Mouse (Mus musculus) NIH3T3 (cell line): ENCODE data around the gene Gm45844.
A peak's percentile ranks its signal among the peaks of the same experiment; 100 is the strongest.
"Not testable (repeated sequence)": the region's sequence is repeated elsewhere in the genome, so short reads cannot be mapped to it uniquely, and the experiment has no call there.

Source experiments
- DNase-seq: peaks from one replicate; pipeline ENCODE4 v3.0.0-alpha.2; 2012; ENCODE audit warnings: low read depth

Gene Gm45844

DNA sequence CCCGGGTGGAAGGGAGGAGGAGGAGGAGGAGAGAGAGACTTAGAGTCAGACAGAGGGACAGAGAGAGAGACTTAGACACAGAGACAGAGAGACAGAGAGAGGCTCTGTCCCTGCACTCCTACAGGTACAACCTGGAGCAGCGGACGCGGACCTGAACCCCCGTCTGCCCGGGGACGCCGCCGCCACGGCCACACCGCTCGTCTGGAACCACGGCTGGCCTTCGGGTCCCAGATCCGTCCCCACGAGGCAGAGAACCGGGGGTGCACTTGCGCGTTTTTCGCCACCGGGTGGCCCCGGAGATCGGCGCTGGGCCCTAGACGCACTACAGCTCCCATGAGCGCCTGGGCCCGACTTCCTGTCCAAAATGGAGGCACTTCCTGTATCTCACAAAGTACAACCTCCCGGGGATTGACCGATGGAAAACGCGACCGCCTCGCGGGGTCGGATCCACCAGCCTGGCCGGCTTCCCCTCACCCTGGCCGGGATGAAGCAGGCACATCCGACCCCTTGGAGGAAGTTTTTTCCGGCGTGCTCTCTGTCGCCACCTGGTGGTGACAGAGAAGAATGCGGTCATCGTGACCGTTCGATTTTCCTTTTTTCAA, at the start of gene Gm45844:
Gm45844 (minus strand) TSS at position 324 of the 602 bp plus-strand sequence.
- peak; percentile 84 for DNase-seq

DNA sequence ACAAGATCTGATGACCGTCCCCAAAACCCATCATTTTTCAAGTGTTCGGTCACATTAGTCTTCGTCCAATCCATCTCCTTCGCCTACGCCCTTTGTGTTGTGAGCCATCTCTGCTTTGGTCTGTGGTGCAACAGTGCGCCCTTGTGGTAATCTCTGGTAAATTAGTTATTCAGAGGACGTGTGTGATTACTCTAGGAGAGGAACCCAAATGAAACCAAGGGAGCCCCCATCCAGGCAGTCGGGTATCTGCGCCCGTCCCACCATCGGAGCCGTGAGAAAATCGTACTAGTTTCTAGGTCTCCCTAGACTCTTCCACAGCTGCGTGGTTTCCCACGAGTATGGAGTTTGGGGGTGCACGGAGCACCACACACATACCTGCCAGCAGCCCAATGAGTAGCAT, 17.5 kb upstream of the Gm45844 start:
- peak; percentile 71 for DNase-seq

DNA sequence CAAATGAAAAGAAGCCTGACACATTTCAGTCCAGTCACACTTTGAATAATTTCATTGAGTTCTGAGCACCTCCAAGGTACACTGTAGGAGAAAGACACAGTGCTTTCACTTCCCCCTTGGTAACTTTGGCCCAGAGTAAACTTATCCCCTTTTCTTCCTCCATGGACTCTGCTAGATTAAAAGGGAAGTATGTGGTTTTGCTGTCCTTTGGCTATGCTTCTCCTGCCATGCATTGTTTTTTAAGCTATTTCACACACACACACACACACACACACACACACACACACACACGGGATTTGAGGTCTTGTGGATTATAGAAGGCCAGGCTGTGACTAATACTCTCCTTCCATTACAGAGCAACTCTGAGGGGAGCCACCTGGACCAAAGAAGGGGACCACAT, 3.3 kb upstream of the Gm45844 start:
- DNase-seq: peak; percentile 1

DNA sequence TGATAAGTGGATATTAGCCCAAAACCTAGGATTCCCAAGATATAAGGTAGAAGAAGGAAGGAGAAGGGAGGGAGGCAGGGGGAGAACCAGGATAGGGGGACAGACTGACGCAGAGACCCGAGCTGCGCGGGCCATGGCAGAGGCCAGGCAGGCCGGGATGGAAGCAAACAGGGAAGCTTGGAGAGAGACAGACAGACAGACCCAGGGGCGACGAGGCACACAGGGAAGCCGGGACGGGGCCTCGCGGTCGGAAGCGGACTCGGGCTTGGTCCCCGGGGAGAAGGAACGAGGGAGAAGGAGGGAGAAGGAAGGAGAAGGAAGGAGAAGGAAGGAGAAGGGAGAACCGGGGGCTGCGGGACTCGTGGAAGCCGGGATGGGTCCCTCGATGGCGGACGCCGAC, 533 bp downstream of the Gm45844 start:
- DNase-seq: peak; percentile 51

DNA sequence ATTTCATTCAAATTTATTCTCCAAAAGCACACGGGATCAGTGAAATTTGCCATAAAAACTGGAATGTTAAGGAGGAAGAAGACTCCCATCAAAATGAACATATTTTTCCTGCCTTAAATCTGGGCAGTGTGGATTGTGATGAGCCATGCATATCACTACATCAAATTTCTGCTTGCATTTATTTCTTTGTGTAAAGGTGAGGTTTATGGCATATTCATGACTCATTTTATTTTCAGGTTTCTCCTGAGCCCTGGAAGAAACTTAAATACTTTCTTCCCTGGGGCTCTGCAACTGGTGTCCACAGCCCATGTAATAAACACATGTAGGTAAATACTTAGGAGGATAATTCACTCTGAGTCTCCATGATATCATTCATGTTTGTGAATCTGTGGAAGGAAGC, 30.9 kb downstream of the Gm45844 start, which contains the start of gene Vmn2r29:
Vmn2r29 (minus strand) TSS at position 101 of the 400 bp plus-strand sequence.
- DNase-seq: not testable (repeated sequence)

DNA sequence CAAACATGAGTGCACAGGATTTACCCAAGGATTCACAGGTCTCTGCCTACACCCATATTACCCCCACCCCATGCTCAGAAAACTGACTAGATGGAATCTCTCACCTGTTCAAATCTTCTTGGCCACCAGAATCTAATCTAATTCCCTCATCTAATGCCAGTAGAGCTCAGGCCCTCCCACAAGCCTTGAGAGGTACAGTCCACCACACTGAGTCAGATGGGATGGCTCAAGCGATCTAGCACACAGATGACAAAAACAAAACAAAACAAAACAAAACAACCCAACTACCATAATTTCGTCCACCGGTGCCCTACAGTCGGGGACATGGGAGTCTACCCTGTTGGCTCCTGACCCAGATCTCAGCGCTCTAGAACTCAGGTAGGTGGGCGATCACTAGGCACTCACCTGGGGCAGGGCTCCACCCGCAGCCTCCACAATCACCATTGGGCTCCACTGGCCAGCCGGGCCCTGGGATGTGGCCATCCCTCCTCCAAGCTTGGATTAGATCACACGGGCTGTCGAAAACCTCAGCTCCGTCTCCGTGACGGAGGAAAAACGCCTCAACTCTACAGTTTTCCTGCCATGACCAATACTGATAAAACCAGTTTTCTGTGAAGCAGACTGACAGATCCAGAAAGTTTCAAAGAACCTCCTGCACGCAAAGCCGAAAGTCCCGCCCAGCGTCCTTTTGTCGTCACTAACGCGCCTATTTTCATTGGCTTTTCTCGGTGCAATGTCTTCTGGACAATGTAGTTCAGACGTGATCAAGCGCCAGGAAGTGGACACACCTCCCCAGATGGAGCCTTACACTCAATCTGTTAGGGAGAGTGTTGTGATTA, 68.6 kb downstream of the Gm45844 start, which contains the start of gene Zfp772:
Zfp772 (minus strand) TSS at position 686 of the 839 bp plus-strand sequence.
- not testable (repeated sequence) for DNase-seq

DNA sequence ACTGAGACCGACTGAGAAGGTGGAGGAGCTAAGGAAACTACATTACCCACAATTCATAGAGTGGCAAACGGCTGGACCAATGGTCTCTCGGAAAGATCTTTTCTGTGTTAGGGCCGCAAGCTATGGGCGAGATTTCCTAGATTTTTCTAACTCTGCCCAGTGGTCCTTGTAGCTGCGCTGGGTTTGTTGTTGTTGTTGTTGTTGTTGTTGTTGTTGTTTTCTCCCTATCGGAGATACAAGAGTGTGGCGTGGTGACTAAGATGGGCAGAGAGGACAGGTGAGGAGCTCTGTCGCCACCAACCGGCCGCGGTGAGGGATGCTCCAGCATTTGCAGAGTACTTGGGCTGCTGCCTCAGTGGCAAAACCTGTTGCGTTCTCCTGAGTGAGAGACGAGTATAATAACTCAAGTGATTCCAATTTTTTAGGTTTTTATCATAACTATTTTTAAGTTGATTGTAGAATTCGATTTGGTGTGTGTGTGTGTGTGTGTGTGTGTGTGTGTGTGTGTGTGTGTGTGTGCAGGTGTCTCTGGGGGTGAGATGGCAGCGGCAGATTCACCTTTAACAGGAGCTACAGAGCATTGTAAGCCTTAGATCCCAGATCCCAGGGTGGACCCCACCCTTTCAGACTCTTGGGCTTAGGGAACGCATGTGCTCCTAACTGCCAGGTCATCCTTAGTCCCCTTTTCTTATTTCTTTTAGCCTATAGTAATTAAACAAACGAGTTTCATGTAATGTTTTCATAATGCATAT, 89.7 kb downstream of the Gm45844 start:
- DNase-seq: peak; percentile 75

DNA sequence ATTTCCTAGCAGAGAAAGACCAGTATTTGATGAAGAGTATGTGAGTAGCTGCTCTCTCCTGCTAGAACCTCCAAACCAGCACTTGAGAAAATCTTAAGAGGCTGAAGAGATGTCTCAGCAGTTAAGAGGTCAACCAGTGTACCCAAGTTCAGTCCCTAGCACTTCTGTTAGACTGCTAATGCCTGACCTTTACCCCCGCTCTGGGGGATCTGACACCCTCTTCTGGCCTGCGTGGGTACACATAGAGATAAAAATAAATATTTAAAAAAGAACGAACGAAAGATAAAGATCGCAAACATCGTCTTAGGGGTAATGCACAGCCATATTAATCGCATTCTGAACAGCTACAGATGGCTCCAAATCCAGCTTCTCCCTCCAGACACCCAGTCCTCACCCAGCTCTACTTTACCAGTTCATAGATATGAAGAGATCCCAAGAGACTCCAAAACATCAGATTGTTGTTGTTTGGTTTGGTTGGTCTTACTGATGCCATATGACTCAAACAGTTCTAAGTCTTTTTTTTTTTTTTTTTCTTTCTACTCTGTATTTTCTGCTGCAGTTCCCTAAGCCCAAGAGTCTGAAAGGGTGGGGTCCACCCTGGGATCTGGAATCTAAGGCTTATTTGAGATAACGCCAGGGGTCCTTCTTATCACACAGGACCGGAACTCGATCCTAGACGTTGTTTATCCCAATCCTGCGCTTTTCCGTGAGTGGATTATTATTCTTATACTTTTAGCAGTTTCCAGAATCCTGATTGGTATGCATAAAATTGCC, 90.5 kb downstream of the Gm45844 start:
- peak; percentile 3 for DNase-seq

DNA sequence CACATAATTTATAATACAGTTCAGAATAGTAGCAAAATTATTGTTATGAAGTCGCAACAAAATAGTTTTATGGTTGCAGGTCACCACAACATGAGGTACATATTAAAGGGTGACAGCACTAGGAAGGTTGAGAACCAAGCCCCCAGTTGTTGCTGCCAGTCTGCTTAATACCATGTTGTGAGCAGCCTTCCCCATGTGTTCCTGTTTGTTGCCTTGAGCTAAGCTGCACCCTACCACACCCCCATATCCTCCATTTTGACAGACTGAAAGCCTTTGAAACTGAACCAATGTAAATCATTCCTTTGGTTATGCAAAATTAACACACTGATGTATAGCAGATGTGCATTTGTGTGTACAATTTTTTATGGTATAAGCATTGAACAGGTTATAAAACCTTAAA, 92.2 kb downstream of the Gm45844 start:
- DNase-seq: no peak

DNA sequence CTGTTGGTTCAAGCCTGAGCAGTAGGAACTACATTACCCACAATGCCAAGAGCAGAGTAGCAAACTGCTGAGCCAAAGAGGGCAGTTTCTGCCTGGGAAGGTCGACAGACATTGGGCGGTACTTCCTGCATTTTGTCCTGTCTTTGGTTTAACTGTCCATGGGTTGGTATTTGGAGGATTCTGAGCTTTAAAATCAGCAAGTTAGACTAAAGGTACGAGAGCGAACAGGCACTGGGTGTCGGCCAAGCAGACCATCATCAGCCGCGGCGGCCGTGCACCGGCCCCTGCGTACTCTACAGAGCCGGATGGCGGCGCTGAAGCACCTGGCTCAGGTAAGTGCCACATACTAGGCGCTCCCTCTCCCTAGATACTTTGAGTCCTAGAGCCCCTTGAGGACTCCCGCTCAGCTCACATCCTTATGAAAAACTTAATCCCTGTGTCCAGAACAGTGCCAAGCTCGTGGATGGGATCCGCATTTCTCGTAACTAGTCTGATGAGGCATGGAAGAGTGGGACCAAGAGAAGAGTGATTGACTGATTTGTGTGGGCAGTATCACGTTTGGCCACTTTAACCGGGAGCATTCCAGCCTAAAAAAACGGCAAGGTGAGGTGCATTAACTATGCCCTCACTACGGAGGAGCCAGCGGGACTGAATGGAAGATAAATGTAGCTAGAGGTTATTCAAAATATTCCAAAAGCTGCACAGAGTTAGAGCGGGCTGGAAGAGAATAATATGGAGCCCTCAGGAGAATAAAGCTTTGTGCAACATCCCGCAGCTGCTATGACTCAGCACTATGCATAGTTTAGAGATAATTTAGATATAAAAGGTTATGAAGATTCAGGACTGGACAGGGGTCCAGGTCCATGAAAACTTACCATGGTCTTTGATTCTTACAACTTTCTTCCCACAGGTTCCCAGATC, 106.6 kb downstream of the Gm45844 start, which contains the start of gene Zfp418:
Zfp418 (plus strand) TSS at position 104 of the 921 bp plus-strand sequence.
- peak; percentile 82 for DNase-seq
